Mouse (Mus musculus): Measurements from ENCODE around the gene Slc6a17. TPM values are rescaled to one million over a fixed set of nuclear protein-coding genes. Genes with fewer than 3 reads are reported as not detected.

The Slc6a17 gene
- total RNA-seq, 2 experiments from 2014 or later: 1.0 to 2.3 TPM

Other genes with a start within 250 kb of the Slc6a17 start
- gene Lamtor5, start 239.2 kb downstream of the Slc6a17 start, total RNA-seq (2021): 10 to 100 TPM; 57.2 to 58.1 TPM
- gene Slc16a4, start 226.8 kb downstream of the Slc6a17 start, total RNA-seq (2021): under 1 TPM; 0.09 TPM
- gene Rbm15, start 184.3 kb downstream of the Slc6a17 start, total RNA-seq (2021): 10 to 100 TPM; 21.3 to 23.5 TPM
- 10 to 100 TPM; 53.1 to 95.8 TPM for gene Kcnc4, start 58.5 kb downstream of the Slc6a17 start, total RNA-seq (2021)
- gene Ubl4b, start 37.1 kb upstream of the Slc6a17 start, total RNA-seq (2021): not detected
- not detected for gene Alx3, start 77.0 kb upstream of the Slc6a17 start, total RNA-seq (2021)
- gene Gm10961, start 113.3 kb upstream of the Slc6a17 start, total RNA-seq (2021): not detected
- 10 to 100 TPM; 15.1 to 17.9 TPM for gene Strip1, start 113.7 kb upstream of the Slc6a17 start, total RNA-seq (2021)
- 10 to 100 TPM; 25.0 to 30.9 TPM for gene Ahcyl1, start 178.5 kb upstream of the Slc6a17 start, total RNA-seq (2021)
- 1 to 10 TPM; 6.6 to 8.4 TPM for gene Csf1, start 242.5 kb upstream of the Slc6a17 start, total RNA-seq (2021)